20 mouse cellular contexts compared by ENCODE assay signal in the genomic region with DNA sequence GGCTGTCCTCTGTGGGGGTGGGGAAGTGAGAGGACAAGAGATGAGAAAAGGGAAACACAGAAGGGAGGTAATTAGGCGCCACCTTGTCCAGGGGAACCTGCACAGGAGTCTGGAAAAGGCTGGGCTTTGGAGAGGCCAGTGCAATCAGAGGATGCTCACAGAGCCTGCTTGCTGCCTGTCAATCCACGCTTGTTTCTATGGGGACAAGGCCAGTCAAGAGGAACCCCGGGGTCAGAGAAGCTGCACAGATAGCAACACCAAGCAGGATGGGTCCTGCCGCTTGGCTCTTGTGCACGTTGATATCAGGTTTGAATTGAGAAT.
DNase-seq lines count a peak whose midpoint lies in the region; ATAC-seq lines count a peak whose summit lies in the region.
"Had no signal": no experiment of that assay in that cellular context is flagged by ENCODE, and none has a peak within 500 bp of the region (broad histone marks: within the 10 kb centered on the region; RNA-seq: fewer than 3 reads in every experiment).

No protein-coding gene starts in this region.

- no peak overlapping the region for H3K27ac ChIP-seq in neural tube, embryonic 12.5 days
- H3K27ac ChIP-seq in neural tube, embryonic 15.5 days (replicated peaks) = no peak overlapping the region
- peak overlapping the region; percentile 82 for H3K27ac ChIP-seq in hindbrain, embryonic 10.5 days
- peak overlapping the region; percentile 63 for H3K27ac ChIP-seq in midbrain, embryonic 12.5 days (replicated peaks)
- H3K27ac ChIP-seq: heart, embryonic 15.5 days; liver, embryonic 12.5 days; stomach, postnatal 0 days had no signal

- H3K27me3 ChIP-seq in neural tube, embryonic 12.5 days (replicated peaks) = no peaks in the 10 kb centered on the region
- no peaks in the 10 kb centered on the region for H3K27me3 ChIP-seq in neural tube, embryonic 15.5 days (replicated peaks)
- H3K27me3 ChIP-seq in hindbrain, embryonic 10.5 days (ENCODE audit: insufficient read depth, poor library complexity, severe bottlenecking) = no peaks in the 10 kb centered on the region
- H3K27me3 ChIP-seq in midbrain, embryonic 12.5 days = no peaks in the 10 kb centered on the region
- H3K27me3 ChIP-seq: heart, embryonic 15.5 days; liver, embryonic 12.5 days had no signal

- peaks cover 48% of the 10 kb centered on the region for H3K4me1 ChIP-seq in neural tube, embryonic 12.5 days
- peaks cover 34% of the 10 kb centered on the region for H3K4me1 ChIP-seq in neural tube, embryonic 15.5 days
- H3K4me1 ChIP-seq in hindbrain, embryonic 10.5 days (replicated peaks) = peaks cover 53% of the 10 kb centered on the region
- peaks cover 51% of the 10 kb centered on the region for H3K4me1 ChIP-seq in midbrain, embryonic 12.5 days

- no peak overlapping the region for H3K4me3 ChIP-seq in neural tube, embryonic 12.5 days
- H3K4me3 ChIP-seq in neural tube, embryonic 15.5 days (replicated peaks) = no peak overlapping the region
- no peak overlapping the region for H3K4me3 ChIP-seq in hindbrain, embryonic 10.5 days
- no peak overlapping the region for H3K4me3 ChIP-seq in midbrain, embryonic 12.5 days
- H3K4me3 ChIP-seq: heart, embryonic 15.5 days; limb, embryonic 10.5 days; liver, embryonic 12.5 days; megakaryocyte, embryonic 14.5 days had no signal

- ATAC-seq in neural tube, embryonic 12.5 days (ENCODE audit: low FRiP score, low read depth) = 0 out of 2 replicates have a peak, but pooled peaks have one; percentile 15
- no peak for ATAC-seq in neural tube, embryonic 15.5 days (ENCODE audit: low FRiP score)
- ATAC-seq in midbrain, embryonic 12.5 days (ENCODE audit: low FRiP score, low read depth) = 0 out of 2 replicates have a peak, but pooled peaks have one; percentile 36
- ATAC-seq: CD4-positive, CD25-positive, alpha-beta regulatory T cell, adult 4 months; liver, embryonic 12.5 days had no signal

- H3K9ac ChIP-seq in neural tube, embryonic 12.5 days = no peak overlapping the region
- no peak overlapping the region for H3K9ac ChIP-seq in neural tube, embryonic 15.5 days (replicated peaks)
- no peak overlapping the region for H3K9ac ChIP-seq in midbrain, embryonic 12.5 days (replicated peaks)
- H3K9ac ChIP-seq: heart, embryonic 15.5 days; liver, embryonic 12.5 days had no signal

- 27% methylated on average over 5 of the region's 5 CpGs for whole genome bisulfite sequencing in neural tube, embryonic 12.5 days
- WGBS in neural tube, embryonic 15.5 days = 28% methylated on average over 5 of the region's 5 CpGs
- 39% methylated on average over 5 of the region's 5 CpGs for WGBS in hindbrain, embryonic 10.5 days
- 31% methylated on average over 5 of the region's 5 CpGs for WGBS in midbrain, embryonic 12.5 days

- H3K9me3 ChIP-seq in neural tube, embryonic 12.5 days = no peaks in the 10 kb centered on the region
- no peaks in the 10 kb centered on the region for H3K9me3 ChIP-seq in neural tube, embryonic 15.5 days (replicated peaks)
- H3K9me3 ChIP-seq in hindbrain, embryonic 10.5 days = peaks cover 5% of the 10 kb centered on the region; the same call in 1 of the 2 replicates
- H3K9me3 ChIP-seq in midbrain, embryonic 12.5 days = no peaks in the 10 kb centered on the region
- H3K9me3 ChIP-seq: heart, embryonic 15.5 days; limb, embryonic 10.5 days; liver, embryonic 12.5 days had no signal

- no peak overlapping the region for H3K4me2 ChIP-seq in neural tube, embryonic 12.5 days (replicated peaks)
- H3K4me2 ChIP-seq in neural tube, embryonic 15.5 days = no peak overlapping the region
- no peak overlapping the region for H3K4me2 ChIP-seq in midbrain, embryonic 12.5 days (replicated peaks)
- H3K4me2 ChIP-seq: heart, embryonic 15.5 days; liver, embryonic 12.5 days had no signal

- H3K36me3 ChIP-seq in neural tube, embryonic 12.5 days = no peaks in the 10 kb centered on the region
- H3K36me3 ChIP-seq in neural tube, embryonic 15.5 days = no peaks in the 10 kb centered on the region
- H3K36me3 ChIP-seq in hindbrain, embryonic 10.5 days = no peaks in the 10 kb centered on the region
- no peaks in the 10 kb centered on the region for H3K36me3 ChIP-seq in midbrain, embryonic 12.5 days
- H3K36me3 ChIP-seq: heart, embryonic 15.5 days; limb, embryonic 10.5 days; liver, embryonic 12.5 days had no signal

- peak; percentile 38 for DNase-seq in hindbrain, embryonic 10.5 days (ENCODE audit: low spot score)
- DNase-seq in retina, postnatal 1 day = peak; percentile 58
- no peak for DNase-seq in adrenal gland, adult (ENCODE audit: inconsistent age in 2 of 2, low spot score in 1 of 2)
- no peak for DNase-seq in cerebellum, postnatal 4 days (ENCODE audit: low spot score in 2 of 2)
- DNase-seq in adrenal gland, postnatal 14 days = no peak
- DNase-seq: heart, adult 11 months; kidney, adult 8-10 months; layer of hippocampus, postnatal 36 days; right cerebral cortex, adult 18-20 months; spleen, adult 18-20 months; thymus, postnatal 25 days had no signal

Comparison
In these comparisons a context has a peak if more than half of its experiments do, and no peak if none do; other contexts are left out.
1. H3K27ac ChIP-seq: peak in hindbrain, embryonic 10.5 days (single experiment) and midbrain, embryonic 12.5 days (single experiment); none in neural tube, embryonic 12.5 days (single experiment) and neural tube, embryonic 15.5 days (single experiment).
2. DNase-seq: peak in hindbrain, embryonic 10.5 days (single experiment) and retina, postnatal 1 day (single experiment); none in adrenal gland, adult (0 of 2), cerebellum, postnatal 4 days (0 of 2) and adrenal gland, postnatal 14 days (single experiment).